Mouse (Mus musculus) gastrocnemius, postnatal 14 days (tissue): Measurements from ENCODE around the gene Gns. TPM values are rescaled to one million over a fixed set of nuclear protein-coding genes. Genes with fewer than 3 reads are reported as not detected.

Source experiments
- DNase-seq: peaks from one replicate; pipeline ENCODE4 v3.0.0; 2021; ENCODE audit warnings: mixed read lengths
- intact Hi-C: fragments of 180-260 bp; cut with DNase I; formaldehyde crosslinking; loops from one replicate; pipeline ENCODE4 v1.15.1; 2025; ENCODE audit warnings: low total_unique reads
- total RNA-seq, 2 experiments: library from RNA; stranded (reverse); gene quantifications; 2 replicates each; pipeline ENCODE4 v1.2.3; 2021

Gene Gns
- total RNA-seq, 2 experiments from 2014 or later = 35.4 to 36.9 TPM

DNA sequence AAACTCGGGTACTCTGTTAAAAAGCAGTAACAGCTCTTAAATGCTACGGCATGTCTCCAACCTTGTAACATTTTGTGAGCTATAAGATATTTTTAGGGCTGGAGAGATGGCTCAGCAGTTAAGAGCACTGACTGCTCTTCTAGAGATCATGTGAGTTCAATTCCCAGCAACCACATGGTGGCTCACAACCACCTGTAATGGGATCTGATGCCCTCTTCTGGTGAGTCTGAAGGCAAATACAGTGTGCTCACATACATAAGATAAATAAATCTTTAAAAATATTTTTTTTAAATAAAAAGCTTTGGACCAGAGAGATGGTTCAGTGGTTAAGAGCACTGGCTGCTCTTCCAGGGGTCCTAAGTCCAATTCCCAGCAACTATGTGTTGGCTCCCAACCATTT is 4.5 kb upstream of the Gns start:
- no peak for DNase-seq
- intact Hi-C loops = no loop called here

DNA sequence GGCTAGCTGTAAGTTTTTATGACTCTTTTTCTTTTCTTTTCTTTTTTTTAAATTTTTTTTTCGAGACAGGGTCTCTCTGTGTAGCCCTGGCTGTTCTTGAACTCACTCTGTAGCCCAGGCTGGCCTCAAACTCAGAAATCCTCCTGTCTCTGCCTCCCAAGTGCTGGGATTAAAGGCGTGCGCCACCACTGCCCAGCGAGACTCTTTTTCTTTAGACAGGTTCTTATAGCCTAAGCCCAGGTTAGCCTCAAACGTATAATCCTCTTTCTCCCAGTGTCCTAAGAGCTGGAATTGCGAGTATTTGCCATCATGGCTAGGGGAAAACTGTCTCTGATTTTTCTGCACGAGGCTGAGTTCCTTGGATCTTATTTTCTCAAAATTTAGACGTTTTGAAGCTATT is 1.7 kb upstream of the Gns start:
- intact Hi-C loops = no loop called here
- no peak for DNase-seq

DNA sequence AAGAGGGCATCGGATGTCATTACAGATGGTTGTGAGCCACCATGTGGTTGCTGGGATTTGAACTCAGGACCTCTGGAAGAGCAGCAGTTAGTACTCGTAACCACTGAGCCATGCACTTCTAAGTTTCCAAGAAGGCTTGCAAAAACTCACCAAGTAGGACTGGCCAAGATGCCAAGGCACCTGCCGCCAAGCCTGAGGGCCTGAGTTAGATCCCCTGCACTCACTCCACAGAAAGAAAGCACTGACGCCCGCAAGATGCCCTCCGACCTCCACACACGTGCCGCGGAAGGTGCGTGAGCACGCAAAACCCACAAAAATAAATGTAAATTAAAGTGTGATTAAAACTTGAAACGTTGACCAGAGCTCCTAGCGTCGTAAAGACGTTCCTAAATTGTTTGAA is 584 bp upstream of the Gns start:
- intact Hi-C loops = no loop called here
- no peak for DNase-seq

DNA sequence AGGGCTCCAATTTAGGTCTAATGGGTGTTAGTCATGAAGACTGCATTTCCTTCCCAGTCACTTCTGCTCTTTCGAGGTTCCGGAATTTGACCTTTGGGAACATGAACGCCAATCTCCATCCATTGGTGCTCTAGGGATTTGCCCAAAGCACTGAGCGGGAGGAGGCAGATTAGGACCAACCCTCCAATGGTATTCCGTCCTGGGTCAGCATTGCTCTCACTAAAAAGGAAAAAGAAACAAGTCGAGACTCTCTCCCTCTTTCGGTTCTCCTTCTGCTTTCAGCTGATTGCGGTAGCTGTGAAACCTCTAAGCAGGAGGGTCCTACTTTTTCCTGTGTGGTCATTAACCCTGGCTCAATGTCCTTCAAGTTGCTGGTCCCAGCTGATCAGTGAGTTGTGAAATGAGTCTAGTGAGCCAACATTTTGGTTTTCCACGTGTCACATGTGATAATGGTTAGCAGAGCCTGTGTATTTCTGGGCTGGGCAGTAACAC is 937 bp downstream of the Gns start:
- no peak for DNase-seq
- intact Hi-C loops = no loop called here

DNA sequence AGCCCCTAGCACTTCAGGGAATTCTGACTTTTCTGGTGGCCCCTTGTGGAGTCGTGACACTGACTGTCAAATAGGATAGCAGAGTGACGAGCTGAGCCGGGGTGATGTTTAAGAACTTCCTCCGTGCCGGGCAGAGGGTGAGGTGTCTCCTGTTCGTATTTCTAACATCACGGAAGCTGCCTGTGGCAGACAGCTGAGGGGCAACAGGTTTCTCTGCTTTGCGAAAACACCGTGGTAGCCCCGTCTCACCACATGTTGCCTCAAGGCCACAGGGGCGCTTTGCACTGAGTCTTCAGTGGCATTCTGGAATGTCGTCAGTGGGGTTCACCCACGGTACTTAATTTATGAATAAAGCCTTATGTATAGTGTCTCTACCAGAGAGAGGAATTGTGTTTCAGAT is 2.4 kb downstream of the Gns start:
- intact Hi-C loops = no loop called here

DNA sequence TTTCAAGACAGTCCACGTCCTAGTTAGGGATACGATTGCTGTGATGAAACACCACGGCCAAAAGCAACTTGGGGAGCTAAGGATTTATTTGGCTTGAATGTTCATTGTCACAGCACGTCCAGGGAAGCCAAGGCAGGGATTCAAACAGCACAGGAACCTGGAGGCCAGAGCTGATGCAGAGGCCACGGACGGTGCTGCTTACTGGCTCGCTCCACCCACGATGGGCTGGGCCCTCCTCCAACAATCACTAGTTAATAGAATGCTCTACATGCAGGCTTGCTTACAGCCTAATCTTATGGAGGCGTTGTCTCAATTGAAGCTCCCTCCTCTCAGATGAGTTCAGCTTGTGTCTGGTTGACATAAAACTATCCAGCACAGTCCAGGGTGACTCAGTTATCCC is 2.9 kb downstream of the Gns start:
- DNase-seq = no peak
- intact Hi-C loops = no loop called here

More for the DNA sequence above, 2.4 kb downstream of the Gns start:
- DNase-seq = no peak

DNA sequence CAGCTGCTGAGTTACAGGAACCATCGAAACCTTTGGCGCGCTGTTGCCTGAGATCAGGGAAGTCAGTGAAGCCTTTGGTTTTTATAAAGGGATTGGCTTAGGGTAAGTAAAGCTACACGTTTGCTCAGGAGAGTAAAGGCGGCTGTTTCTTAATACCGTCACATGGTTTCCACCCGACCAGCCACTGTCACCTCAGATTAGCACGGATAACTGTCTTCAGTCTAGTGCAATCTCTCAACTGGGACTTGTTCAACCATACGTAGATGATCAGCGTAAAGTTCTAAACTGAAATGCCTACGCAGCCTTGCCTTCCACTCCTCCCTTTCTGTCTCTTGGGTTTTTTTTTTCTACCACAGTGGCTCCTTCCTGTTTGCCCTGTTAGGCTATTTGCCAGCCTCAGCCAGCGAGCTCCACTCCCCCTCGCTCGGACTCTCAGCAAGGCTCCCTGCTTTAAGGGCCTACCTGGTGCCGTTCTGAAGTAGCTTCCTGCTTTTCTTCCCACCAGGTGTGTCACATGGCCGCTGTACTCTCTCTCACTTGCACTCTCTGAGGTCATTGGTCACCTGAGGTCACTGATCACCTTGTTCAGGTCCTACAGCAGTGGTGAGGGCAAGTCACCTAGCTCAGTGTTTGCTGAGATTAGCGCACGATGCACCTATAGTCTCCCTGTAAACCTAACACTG is 4.0 kb downstream of the Gns start:
- intact Hi-C loops = no loop called here
- no peak for DNase-seq

DNA sequence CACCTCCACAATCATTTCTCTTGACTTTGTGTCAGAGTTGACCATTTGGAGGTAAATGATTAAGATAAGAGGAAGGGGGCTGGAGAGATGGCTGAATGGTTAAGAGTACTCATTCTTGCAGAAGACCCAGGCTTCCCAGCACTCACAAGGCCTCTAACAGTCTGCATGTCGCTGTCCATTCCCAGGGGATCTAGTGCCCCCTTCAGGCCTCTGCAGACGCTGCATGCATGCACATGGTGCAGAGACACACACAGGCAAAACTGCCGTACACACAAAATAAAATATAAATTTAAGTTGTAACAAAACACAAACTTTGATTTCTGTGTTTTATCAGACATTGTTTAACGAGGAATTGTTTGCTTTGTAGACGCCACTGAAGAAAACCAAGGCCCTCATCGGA is 5.9 kb downstream of the Gns start:
- intact Hi-C loops = no loop called here

DNA sequence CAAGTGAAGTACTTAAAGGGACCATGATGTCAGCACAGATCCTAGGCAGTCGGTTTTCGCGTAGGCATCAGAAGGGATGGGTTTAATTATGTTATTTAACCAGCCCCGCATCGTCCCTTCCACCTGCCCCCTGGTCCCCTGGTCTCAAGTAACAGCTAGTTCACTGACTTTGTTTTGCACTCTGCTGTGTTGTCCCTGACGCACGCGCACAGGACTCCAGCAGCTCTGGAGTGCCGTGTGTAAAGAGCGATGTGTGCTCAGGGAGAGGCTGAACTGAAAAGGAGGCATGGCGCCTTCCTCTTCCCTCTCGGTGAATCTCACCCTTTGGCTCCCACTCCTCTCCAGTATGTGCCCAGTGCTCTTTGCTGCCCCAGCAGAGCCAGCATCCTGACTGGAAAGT is 9.1 kb downstream of the Gns start:
- intact Hi-C loops = no loop called here
- peak; percentile 2 for DNase-seq

More for the DNA sequence above, 5.9 kb downstream of the Gns start:
- DNase-seq = no peak

DNA sequence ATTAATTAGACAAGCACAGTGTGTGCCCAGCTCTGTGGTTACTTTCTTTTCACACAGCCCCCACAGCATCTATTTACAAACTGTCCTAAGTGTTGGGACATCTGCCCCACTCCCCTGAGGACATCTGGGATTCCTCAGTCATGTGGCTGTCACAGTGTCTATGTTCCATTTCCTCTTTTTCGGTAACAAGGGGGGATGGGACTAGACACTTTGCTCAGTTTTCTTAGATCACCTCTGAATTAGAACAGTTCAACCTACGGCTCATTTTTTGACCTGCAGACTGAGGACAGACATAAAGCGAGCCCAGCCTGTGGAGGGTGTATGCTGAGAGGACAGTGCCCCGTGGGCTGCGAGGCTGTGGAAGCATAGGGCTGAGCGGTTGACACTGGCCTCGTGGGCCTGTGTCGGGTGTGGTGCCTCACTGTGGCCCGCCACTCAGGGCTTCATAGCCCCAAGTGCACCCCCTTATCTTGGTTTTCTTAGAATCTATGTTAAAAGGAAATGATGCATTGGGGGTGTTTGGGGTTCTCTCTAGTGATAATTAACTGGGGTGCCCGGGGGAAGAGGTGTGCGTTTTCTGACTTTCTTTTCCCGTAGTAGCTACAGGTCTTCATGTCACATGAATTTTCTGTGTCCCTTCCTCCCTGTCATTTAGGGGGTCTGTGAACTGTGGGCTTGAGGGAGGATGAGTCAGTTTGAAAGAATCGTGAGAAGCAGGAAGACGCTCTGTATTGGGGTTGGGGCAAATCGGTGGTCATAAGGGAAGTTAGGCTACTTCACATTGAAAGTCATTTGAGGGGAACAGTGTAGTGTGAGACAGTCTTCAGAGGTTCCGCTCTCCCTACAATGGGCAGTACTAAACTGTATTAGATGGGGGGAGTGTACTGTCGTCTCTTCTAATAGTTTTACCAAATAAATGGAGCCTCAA is 10.1 kb downstream of the Gns start:
- intact Hi-C loops = no loop called here
- peak; percentile 4 for DNase-seq

DNA sequence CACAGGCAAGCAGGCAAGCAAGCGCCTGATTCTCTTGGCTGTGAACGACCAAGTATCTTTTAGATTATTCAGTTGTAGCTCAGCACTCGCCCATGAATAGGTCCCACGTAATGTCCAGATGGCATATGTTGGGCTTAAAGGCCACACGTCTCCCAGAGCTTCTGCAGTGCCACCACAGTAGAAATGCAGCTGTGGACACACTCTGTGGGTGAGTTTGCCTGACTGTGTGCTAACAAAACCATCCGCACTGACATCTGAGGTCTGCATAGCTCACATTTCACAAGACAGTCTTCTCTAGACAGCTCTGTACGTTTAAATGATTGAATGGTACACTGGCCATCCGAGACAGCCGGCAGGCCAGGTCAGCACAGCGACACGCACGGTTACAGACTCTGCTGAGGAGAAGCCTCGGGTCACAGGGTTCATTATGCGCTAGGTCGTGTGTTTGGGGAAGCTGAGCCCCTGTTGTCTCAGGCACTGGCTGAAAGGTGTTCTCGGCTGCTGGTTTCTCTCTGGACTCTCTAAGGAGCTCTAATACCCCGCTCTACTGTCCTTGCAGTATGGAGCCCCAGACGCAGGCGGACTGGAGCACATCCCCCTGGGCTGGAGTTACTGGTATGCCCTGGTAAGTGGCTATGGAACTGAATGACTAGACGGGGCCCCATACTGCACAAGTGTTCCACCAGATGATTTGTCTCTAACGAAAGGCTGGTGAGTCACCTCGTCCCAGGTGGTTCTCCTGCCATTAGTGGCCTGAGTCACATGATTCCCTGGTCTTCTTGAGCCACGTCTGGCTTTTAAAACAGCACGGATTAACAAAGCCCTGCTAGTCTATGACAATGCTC is 11.0 kb downstream of the Gns start:
- peak; percentile 1 for DNase-seq
- intact Hi-C loops = no loop called here

DNA sequence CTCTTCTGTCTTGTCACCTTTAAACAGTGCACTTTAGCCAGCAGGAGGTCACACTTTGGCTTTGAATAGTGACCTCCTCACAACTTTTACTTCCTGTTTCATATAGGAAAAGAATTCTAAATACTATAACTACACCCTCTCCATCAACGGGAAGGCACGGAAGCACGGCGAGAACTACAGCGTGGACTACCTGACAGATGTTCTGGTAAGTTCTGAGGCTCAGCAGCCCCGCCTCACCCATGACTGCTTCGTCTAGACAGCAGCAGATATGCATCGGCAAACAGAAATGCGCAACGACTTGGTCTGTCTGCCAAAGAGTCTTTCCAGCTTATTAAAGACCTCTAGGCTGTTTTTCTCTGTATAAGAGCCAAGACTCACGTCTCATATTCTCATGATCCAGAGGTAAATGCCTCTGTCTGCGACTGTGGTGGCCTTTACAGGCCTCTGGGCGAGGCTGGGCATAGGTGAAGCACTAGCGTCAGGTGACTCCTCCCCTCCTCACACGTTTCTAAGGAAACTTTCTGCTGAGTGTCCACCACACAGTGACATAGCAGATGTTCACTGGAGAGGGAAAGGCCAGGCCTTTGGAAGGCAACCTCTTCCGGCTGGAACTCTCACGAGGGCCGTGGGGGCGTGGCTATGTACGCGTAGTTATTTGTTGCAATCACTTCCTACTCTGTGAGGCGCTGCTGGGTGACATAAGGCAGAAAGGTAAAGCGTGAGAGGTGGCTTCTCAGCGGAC is 11.8 kb downstream of the Gns start:
- intact Hi-C loops = no loop called here

DNA sequence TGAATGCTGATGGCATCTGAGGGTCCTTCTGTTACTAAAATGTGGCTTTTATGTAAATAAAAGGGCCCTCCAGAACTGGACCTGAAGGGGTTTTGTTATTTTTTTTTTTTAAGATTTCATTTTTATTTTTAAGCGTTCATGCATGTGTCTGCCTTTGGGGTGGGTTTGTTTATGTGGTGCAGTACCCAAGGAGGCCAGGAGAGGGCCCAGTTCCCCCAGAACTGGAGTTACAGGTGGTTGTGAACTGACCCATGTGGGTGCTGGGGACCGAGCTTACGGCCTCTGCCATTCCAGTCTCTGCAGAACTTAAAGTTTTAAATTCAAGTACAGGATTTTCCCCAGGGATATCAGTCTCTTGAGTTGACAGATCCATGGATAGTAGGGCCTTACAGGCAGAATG is 14.5 kb downstream of the Gns start:
- DNase-seq = no peak
- intact Hi-C loops = no loop called here

More for the DNA sequence above, 11.8 kb downstream of the Gns start:
- peak; percentile 1 for DNase-seq

DNA sequence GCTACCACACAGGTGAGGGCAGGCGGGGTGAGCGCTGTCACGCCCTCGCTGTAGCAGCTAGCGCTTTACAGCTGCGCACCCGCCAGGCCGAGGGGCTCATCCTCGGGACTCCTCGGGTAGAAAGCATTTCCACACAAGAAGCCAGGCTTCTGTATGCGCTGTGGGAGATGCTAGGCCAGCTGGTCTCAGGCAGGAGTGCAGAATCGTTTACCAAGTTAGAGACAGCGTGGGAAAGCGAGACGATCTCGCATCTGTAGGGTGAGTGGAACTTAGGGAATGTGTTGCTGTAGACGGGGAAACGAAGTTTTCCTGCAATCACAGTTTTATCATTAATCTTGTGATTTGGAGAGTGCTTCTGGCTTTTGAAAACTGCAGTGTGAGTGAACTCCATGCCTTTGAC is 16.4 kb downstream of the Gns start:
- intact Hi-C loops = no loop called here
- DNase-seq = no peak

DNA sequence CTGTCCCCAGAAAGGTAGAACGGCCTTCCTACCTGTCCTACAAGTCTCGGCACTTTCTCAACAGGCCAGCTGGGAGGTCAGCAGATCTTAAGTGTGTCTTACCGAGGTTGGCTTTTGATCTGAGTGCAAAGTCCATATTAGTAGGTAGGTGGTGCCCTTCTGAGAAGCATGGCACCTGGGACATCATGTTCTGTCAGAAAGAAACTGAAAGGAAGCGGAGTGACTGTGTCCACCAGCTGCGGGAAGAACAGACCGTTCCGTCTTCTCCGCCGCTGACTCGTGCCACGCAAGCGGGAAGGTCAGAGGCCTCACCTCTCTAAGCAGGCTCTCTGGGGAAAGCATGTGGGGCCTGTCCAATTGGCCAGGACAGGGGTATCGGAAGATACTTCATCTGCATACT is 19.8 kb downstream of the Gns start:
- intact Hi-C loops = no loop called here

DNA sequence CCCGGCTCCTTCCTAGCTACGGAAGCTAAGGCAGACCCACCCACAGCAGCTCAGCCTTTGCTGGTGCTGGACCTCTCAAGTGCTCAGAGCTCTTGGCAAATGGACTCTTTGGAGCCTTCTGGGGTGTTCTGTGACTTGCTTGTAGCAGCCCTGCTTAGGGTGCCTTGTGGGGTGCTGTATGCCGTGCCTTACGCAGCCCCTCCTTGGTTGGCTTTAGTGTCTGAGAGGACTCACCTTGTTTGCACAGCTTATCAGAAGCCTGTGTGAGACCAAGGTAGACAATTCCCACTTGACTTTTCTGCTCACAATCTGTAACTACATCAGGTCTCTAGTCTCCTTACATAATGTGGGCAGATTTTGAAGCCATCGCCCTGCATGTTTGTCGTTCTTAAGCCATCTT is 20.8 kb downstream of the Gns start:
- intact Hi-C loops = no loop called here

More for the DNA sequence above, 19.8 kb downstream of the Gns start:
- DNase-seq = no peak

DNA sequence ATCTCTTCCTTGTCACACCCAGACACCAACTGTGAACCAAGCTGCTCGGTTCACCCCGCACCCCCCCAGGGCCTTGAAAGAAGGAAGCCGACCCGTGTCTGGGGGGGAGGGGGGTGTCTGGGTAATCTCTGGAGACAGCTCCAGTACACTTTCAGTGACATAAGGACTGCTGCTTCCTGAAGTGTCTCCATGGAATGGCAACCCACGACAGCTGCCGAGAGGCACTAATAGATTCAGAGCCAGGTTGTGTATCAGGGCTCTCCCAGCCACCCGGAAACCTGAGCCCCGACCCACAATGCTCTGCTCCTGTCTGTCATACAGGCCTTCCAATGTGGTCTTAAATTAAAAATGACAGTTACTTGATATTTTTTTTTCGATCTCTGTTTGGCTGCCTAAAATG is 21.5 kb downstream of the Gns start:
- DNase-seq = peak; percentile 58
- intact Hi-C loops = no loop called here

More for the DNA sequence above, 20.8 kb downstream of the Gns start:
- DNase-seq = no peak

DNA sequence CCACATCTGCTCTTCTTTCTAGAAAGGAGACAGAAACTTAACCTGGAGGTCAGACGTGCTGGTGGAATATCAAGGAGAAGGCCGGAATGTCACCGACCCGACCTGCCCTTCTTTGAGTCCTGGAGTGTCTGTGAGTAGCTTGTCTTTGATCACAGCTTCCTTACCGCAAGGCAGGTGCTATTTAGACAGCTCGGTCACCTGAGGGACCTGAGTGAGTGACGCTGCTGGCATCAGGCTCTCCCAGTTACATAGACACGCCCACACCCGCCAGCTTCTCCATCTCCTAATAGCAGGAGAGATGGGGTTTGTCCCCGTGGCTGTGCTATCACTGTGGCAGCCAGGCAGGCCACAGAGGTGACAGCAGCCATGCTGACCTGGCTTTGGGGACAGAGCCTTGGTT is 25.7 kb downstream of the Gns start:
- intact Hi-C loops = no loop called here
- DNase-seq = no peak

DNA sequence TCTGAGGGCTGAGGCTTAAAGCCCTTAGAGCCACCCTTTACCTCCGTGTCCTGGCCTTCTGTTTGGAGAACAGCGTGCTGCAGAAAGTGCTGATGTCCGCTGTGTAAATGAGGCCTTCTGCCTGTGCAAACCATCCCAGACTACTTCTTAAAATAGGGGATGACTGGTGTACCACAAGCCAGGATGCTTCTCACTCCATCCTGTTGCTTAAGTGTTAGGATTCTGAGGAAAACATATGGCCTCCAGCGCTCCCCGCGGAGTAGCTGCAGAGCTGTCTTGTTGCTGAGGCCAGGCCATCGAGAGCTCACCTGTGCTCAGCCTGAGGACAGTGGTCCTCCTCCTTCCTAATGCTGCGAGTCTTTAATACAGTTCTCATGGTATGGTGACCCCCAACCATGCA is 27.0 kb downstream of the Gns start:
- DNase-seq = no peak
- intact Hi-C loops = no loop called here
